Mouse (Mus musculus) stomach, postnatal 0 days (tissue): ENCODE measurements around the gene Apol7e. TPM values are rescaled to one million over a fixed set of nuclear protein-coding genes. Genes with fewer than 3 reads are reported as not detected.

Source experiments
- ATAC-seq: fragments of 200-750 bp; cut with Nextera tagmentation; 2 replicates; pipeline ENCODE4 v1.8.0; 2017; ENCODE audit not compliant: low FRiP score, low TSS enrichment
- DNase-seq: peaks from one replicate; pipeline ENCODE4 v3.0.0-alpha.2; 2016; ENCODE audit warnings: low spot score
- H3K27ac ChIP-seq: fragments of 300-500 bp; sonication (generic); replicated peaks from 2 replicates; pipeline ENCODE4 v1.5.1; 2014; ENCODE audit warnings: mild to moderate bottlenecking, control low read depth
- H3K27me3 ChIP-seq: fragments of 300-500 bp; sonication (generic); 2 replicates; pipeline ENCODE4 v1.6.1; 2014; ENCODE audit warnings: low read length; ENCODE audit not compliant: control insufficient read depth, insufficient read depth
- H3K36me3 ChIP-seq: fragments of 300-500 bp; sonication (generic); 2 replicates; pipeline ENCODE4 v1.6.1; 2014; ENCODE audit warnings: low read length, mixed read lengths; ENCODE audit not compliant: control insufficient read depth, insufficient read depth
- H3K4me1 ChIP-seq: fragments of 300-500 bp; sonication (generic); replicated peaks from 2 replicates; pipeline ENCODE4 v1.6.1; 2014; ENCODE audit warnings: antibody characterized with exemption; ENCODE audit not compliant: control insufficient read depth, insufficient read depth
- H3K4me2 ChIP-seq: fragments of 300-500 bp; sonication (generic); replicated peaks from 2 replicates; pipeline ENCODE4 v1.6.1; 2014; ENCODE audit warnings: low read depth, mild to moderate bottlenecking, control low read depth, moderate library complexity
- H3K4me3 ChIP-seq: fragments of 300-500 bp; sonication (generic); 2 replicates; pipeline ENCODE4 v1.5.1; 2014; ENCODE audit warnings: low read depth, low read length, control low read depth
- H3K9ac ChIP-seq: fragments of 300-500 bp; sonication (generic); 2 replicates; pipeline ENCODE4 v1.6.1; 2014; ENCODE audit warnings: mild to moderate bottlenecking, low read length, control low read depth, mixed read lengths
- H3K9me3 ChIP-seq: fragments of 300-500 bp; sonication (generic); 2 replicates; pipeline ENCODE4 v1.6.1; 2016; ENCODE audit warnings: low read length; ENCODE audit not compliant: control insufficient read depth
- CTCF ChIP-seq: IDR thresholded peaks from 2 replicates; pipeline ENCODE4 v1.5.1; 2016; ENCODE audit warnings: antibody characterized with exemption, low read depth, mild to moderate bottlenecking, moderate library complexity
- EP300 ChIP-seq: optimal IDR thresholded peaks from 2 replicates; pipeline ENCODE3; 2016; ENCODE audit warnings: antibody characterized with exemption
- WGBS: fragments of 180-500 bp; shearing (Covaris S2); extraction: QIAGEN DNeasy Blood & Tissue Kit; methylation state at CpG from one replicate; pipeline ENCODE4 v1.1.7; 2014; 5-methylcytosine and 5-hydroxymethylcytosine counted together
- polyA plus RNA-seq: library from polyadenylated mRNA; unstranded; fragments of >200 nt; fragmentation: Nextera tagmentation; extraction: Ambion mirVana; gene quantifications from 2 replicates; pipeline ENCODE4 v1.2.1, GENCODE M21; 2015

Gene Apol7e
- polyA plus RNA-seq, 1 experiment from 2014 or later, result 0.10 TPM

GRCm38 (mm10) chr15:77757586-77758226, 59.0 kb downstream of the Apol7e start:
- TF ChIP-seq EP300 (no peak), CTCF (peak; percentile 64)
- no peaks in the 10 kb centered on the region for H3K9me3 ChIP-seq
- H3K27me3 ChIP-seq, result no peaks in the 10 kb centered on the region
- DNase-seq, result no peak
- no peak overlapping the region for H3K27ac ChIP-seq
- H3K4me3 ChIP-seq, result no peak overlapping the region
- peaks cover 15% of the 10 kb centered on the region for H3K36me3 ChIP-seq
- 63% methylated on average over 4 of the region's 4 CpGs for WGBS
- no peak overlapping the region for H3K4me2 ChIP-seq
- no peaks in the 10 kb centered on the region for H3K4me1 ChIP-seq
- ATAC-seq, result no peak
- H3K9ac ChIP-seq, result no peak overlapping the region

- DNase-seq (no peak), ATAC-seq (no peak)
- H3K4me3 ChIP-seq, result no peak overlapping the region
- H3K9me3 ChIP-seq, result no peaks in the 10 kb centered on the region
- 90% methylated on average over 16 of the region's 16 CpGs for whole genome bisulfite sequencing
- H3K4me2 ChIP-seq, result no peak overlapping the region
- peaks cover 35% of the 10 kb centered on the region for H3K36me3 ChIP-seq
- H3K27me3 ChIP-seq, result no peaks in the 10 kb centered on the region
- TF ChIP-seq EP300, result no peak
- no peak overlapping the region for H3K27ac ChIP-seq
- no peak overlapping the region for H3K9ac ChIP-seq
- no peaks in the 10 kb centered on the region for H3K4me1 ChIP-seq
Measured at GRCm38 (mm10) chr15:77760037-77760436, 61.4 kb downstream of the Apol7e start.

GRCm38 (mm10) chr15:77761083-77761482, 62.4 kb downstream of the Apol7e start:
- H3K4me1 ChIP-seq, result no peaks in the 10 kb centered on the region
- TF ChIP-seq CTCF, result no peak
- no peak for TF ChIP-seq EP300
- H3K4me2 ChIP-seq, result no peak overlapping the region
- H3K9ac ChIP-seq, result no peak overlapping the region
- peaks cover 46% of the 10 kb centered on the region for H3K36me3 ChIP-seq
- H3K27me3 ChIP-seq, result no peaks in the 10 kb centered on the region
- H3K27ac ChIP-seq, result no peak overlapping the region
- no peak for DNase-seq
- no peak overlapping the region for H3K4me3 ChIP-seq
- no peaks in the 10 kb centered on the region for H3K9me3 ChIP-seq
- 96% methylated on average over 7 of the region's 7 CpGs for WGBS
- ATAC-seq, result no peak

GRCm38 (mm10) chr15:77761561-77762380, 63.1 kb downstream of the Apol7e start:
- Histone ChIP-seq H3K36me3 (peaks cover 52% of the 10 kb centered on the region), H3K9me3 (no peaks in the 10 kb centered on the region), H3K4me2 (no peak overlapping the region), H3K27ac (no peak overlapping the region), H3K9ac (no peak overlapping the region), H3K4me3 (no peak overlapping the region), H3K4me1 (no peaks in the 10 kb centered on the region), H3K27me3 (no peaks in the 10 kb centered on the region)
- 75% methylated on average over 22 of the region's 22 CpGs for WGBS
- DNase-seq (peak; percentile 65), ATAC-seq (peak; percentile 45)
- TF ChIP-seq EP300 (no peak), CTCF (peak; percentile 82)

- 89% methylated on average over 16 of the region's 16 CpGs for WGBS
- no peak for TF ChIP-seq EP300
- Histone ChIP-seq H3K27ac (no peak overlapping the region), H3K9ac (no peak overlapping the region), H3K27me3 (no peaks in the 10 kb centered on the region), H3K4me3 (no peak overlapping the region), H3K9me3 (no peaks in the 10 kb centered on the region), H3K36me3 (peaks cover 64% of the 10 kb centered on the region), H3K4me1 (no peaks in the 10 kb centered on the region), H3K4me2 (no peak overlapping the region)
- no peak for DNase-seq
- no peak for ATAC-seq
Measured at GRCm38 (mm10) chr15:77763050-77763449, 64.4 kb downstream of the Apol7e start.

GRCm38 (mm10) chr15:77763702-77764101, 65.0 kb downstream of the Apol7e start:
- Histone ChIP-seq H3K27ac (peak overlapping the region; percentile 65), H3K9me3 (no peaks in the 10 kb centered on the region), H3K36me3 (peaks cover 69% of the 10 kb centered on the region), H3K4me3 (no peak overlapping the region), H3K4me2 (no peak overlapping the region), H3K4me1 (no peaks in the 10 kb centered on the region), H3K27me3 (no peaks in the 10 kb centered on the region), H3K9ac (no peak overlapping the region)
- ATAC-seq, result no peak
- no peak for DNase-seq
- TF ChIP-seq EP300 (no peak), CTCF (no peak)
- WGBS, result 49% methylated on average over 11 of the region's 11 CpGs
